Mouse (Mus musculus) thymus, postnatal 0 days (tissue): ENCODE data around the gene Ccnt2. TPM values are rescaled to one million over a fixed set of nuclear protein-coding genes. Genes with fewer than 3 reads are reported as not detected.

Experiments
- polyA plus RNA-seq: library from polyadenylated mRNA; unstranded; fragments of >200 nt; fragmentation: Nextera tagmentation; extraction: Ambion mirVana; gene quantifications from 2 replicates; pipeline ENCODE4 v1.2.1, GENCODE M21; 2015

Gene Ccnt2
- polyA plus RNA-seq, 1 experiment from 2014 or later: 59.7 TPM

Other genes starting within 250 kb of the Ccnt2 start
- gene Tmem163, start 94.6 kb upstream of the Ccnt2 start, polyA plus RNA-seq: 0.81 and 0.96 TPM in 2 replicates
- not detected in 2 replicates for gene Acmsd, start 44.8 kb upstream of the Ccnt2 start, polyA plus RNA-seq
- gene Map3k19, start 80.9 kb downstream of the Ccnt2 start, polyA plus RNA-seq: 0.54 and 0.57 TPM in 2 replicates
- gene Rab3gap1, start 94.6 kb downstream of the Ccnt2 start, polyA plus RNA-seq: 24.2 and 29.0 TPM in 2 replicates